ENCODE assay signal across 29 mouse cellular contexts in genomic region chr1:155247441-155247840, GRCm38 (mm10). TPM values are rescaled to one million over a fixed set of nuclear protein-coding genes. Genes with fewer than 3 reads are reported as not detected.
A peak's percentile ranks its signal among the peaks of the same experiment; 100 is the strongest.
DNase-seq lines count a peak whose midpoint lies in the region; ATAC-seq and TF ChIP-seq lines count a peak whose summit lies in the region.
"Had no signal": no experiment of that assay in that cellular context is flagged by ENCODE, and none has a peak within 500 bp of the region (broad histone marks: within the 10 kb centered on the region; RNA-seq: fewer than 3 reads in every experiment).

No protein-coding gene starts in this region.

- H3K27me3 ChIP-seq in kidney, embryonic 14.5 days (ENCODE audit: control insufficient read depth, insufficient read depth, low read length): no peaks in the 10 kb centered on the region; the same call in 1 of the 2 replicates
- H3K27me3 ChIP-seq in ES-Bruce4 (ENCODE audit: control insufficient read depth, insufficient read depth, low read length, poor library complexity, severe bottlenecking): peaks cover 4% of the 10 kb centered on the region; the same call in 1 of the 2 replicates
- no peaks in the 10 kb centered on the region for H3K27me3 ChIP-seq in hindbrain, postnatal 0 days (ENCODE audit: insufficient read depth, low read length)
- H3K27me3 ChIP-seq: Patski had no signal

- no peaks in the 10 kb centered on the region for H3K36me3 ChIP-seq in kidney, embryonic 14.5 days (ENCODE audit: control insufficient read depth, insufficient read depth, low read length)
- no peaks in the 10 kb centered on the region for H3K36me3 ChIP-seq in ES-Bruce4 (ENCODE audit: control insufficient read depth, insufficient read depth, low read length, poor library complexity, severe bottlenecking)
- H3K36me3 ChIP-seq in hindbrain, postnatal 0 days (ENCODE audit: insufficient read depth, low read length): no peaks in the 10 kb centered on the region
- H3K36me3 ChIP-seq: hindbrain, embryonic 12.5 days; midbrain, embryonic 12.5 days; neural tube, embryonic 13.5 days had no signal

- no peak overlapping the region for H3K4me2 ChIP-seq in kidney, embryonic 14.5 days (replicated peaks; ENCODE audit: low read depth, low read length)
- no peak overlapping the region for H3K4me2 ChIP-seq in hindbrain, postnatal 0 days (ENCODE audit: low read depth, low read length)
- H3K4me2 ChIP-seq: heart, embryonic 11.5 days; hindbrain, embryonic 12.5 days; midbrain, embryonic 12.5 days; neural tube, embryonic 13.5 days had no signal

- H3K4me1 ChIP-seq in kidney, embryonic 14.5 days (ENCODE audit: control insufficient read depth, insufficient read depth, low read length): no peaks in the 10 kb centered on the region; the same call in 1 of the 2 replicates
- H3K4me1 ChIP-seq in ES-Bruce4 (ENCODE audit: control insufficient read depth, insufficient read depth, low read length): peaks cover 6% of the 10 kb centered on the region
- peaks cover 3% of the 10 kb centered on the region; the same call in 1 of the 2 replicates for H3K4me1 ChIP-seq in hindbrain, postnatal 0 days (ENCODE audit: insufficient read depth, low read length)

- H3K4me3 ChIP-seq in kidney, embryonic 14.5 days (ENCODE audit: low read length): no peak overlapping the region
- H3K4me3 ChIP-seq in ES-Bruce4 (ENCODE audit: low read depth, low read length): no peak overlapping the region
- H3K4me3 ChIP-seq in hindbrain, postnatal 0 days (ENCODE audit: low read length): no peak overlapping the region
- H3K4me3 ChIP-seq: erythroblast, embryonic 14.5 days; hindbrain, embryonic 12.5 days; midbrain, embryonic 12.5 days; neural tube, embryonic 13.5 days had no signal

- no peak for TF ChIP-seq EP300 in ES-Bruce4 (IDR thresholded peaks at IDR 0.05; ENCODE audit: insufficient read depth, low read depth, low read length)

- TF ChIP-seq CTCF in ES-Bruce4 (IDR thresholded peaks at IDR 0.05; ENCODE audit: low read depth, low read length): no peak
- TF ChIP-seq CTCF in hindbrain, postnatal 0 days (IDR thresholded peaks at IDR 0.05; ENCODE audit: low read depth): no peak

- peak; percentile 83 for DNase-seq in kidney, adult 11 months
- peak; percentile 87 for DNase-seq in kidney, adult 9 months
- DNase-seq in kidney, postnatal 14 days: peak; percentile 74
- DNase-seq in cerebellum, postnatal 25 days: no peak
- no peak for DNase-seq in hindbrain, postnatal 0 days (ENCODE audit: low spot score)
- DNase-seq: adrenal gland, postnatal 14 days; cerebellum, adult 11 months; cerebellum, adult 9-10 months; embryo, embryonic 11 days; gastrocnemius, postnatal 14 days; heart, adult 18-20 months; heart, postnatal 36 days; liver; lung, adult 2 months; lung, postnatal 14 days; retina, postnatal 1 day; right cerebral cortex, postnatal 14 days; thymus, postnatal 4 days had no signal

- H3K27ac ChIP-seq in kidney, embryonic 14.5 days (ENCODE audit: low read depth, low read length): no peak overlapping the region
- H3K27ac ChIP-seq in ES-Bruce4 (ENCODE audit: insufficient read depth, low read length): 0 out of 2 replicates have a peak overlapping the region, but pooled peaks have one; percentile 17
- H3K27ac ChIP-seq in hindbrain, postnatal 0 days: no peak overlapping the region
- H3K27ac ChIP-seq: hindbrain, embryonic 12.5 days; liver, embryonic 14.5 days; midbrain, embryonic 12.5 days; neural tube, embryonic 13.5 days had no signal

- H3K9me3 ChIP-seq in kidney, embryonic 14.5 days (ENCODE audit: control insufficient read depth, low read length): no peaks in the 10 kb centered on the region
- H3K9me3 ChIP-seq in ES-Bruce4 (replicated peaks; ENCODE audit: control insufficient read depth, insufficient read depth, low read length, poor library complexity, severe bottlenecking): no peaks in the 10 kb centered on the region
- H3K9me3 ChIP-seq in hindbrain, postnatal 0 days (ENCODE audit: low read length): no peaks in the 10 kb centered on the region
- H3K9me3 ChIP-seq: hindbrain, embryonic 12.5 days; midbrain, embryonic 12.5 days; neural tube, embryonic 13.5 days had no signal

- TF ChIP-seq POLR2A in ES-Bruce4 (IDR thresholded peaks at IDR 0.05; ENCODE audit: insufficient read depth, low read length): no peak

- no peak for ATAC-seq in kidney, embryonic 14.5 days (ENCODE audit: low FRiP score, low TSS enrichment)
- no peak for ATAC-seq in hindbrain, postnatal 0 days
- ATAC-seq in megakaryocyte, adult 5-6 weeks (ENCODE audit: poor library complexity, severe bottlenecking): no peak
- ATAC-seq: forebrain, embryonic 16.5 days; Patski had no signal

- 40% methylated on average over 5 of the region's 5 CpGs for WGBS in kidney, embryonic 14.5 days
- 50% methylated on average over 5 of the region's 5 CpGs for WGBS in hindbrain, postnatal 0 days

- no peak overlapping the region for H3K9ac ChIP-seq in kidney, embryonic 14.5 days (ENCODE audit: low read depth, low read length)
- H3K9ac ChIP-seq in ES-Bruce4 (ENCODE audit: low read depth, poor library complexity, severe bottlenecking): no peak overlapping the region
- no peak overlapping the region for H3K9ac ChIP-seq in hindbrain, postnatal 0 days (replicated peaks; ENCODE audit: low read length)
- H3K9ac ChIP-seq: hindbrain, embryonic 12.5 days; liver, embryonic 14.5 days; midbrain, embryonic 12.5 days; neural tube, embryonic 13.5 days had no signal

RNA-seq across cellular contexts. Expression of gene BC034090, which starts 3.2 kb away (rescaled TPM):
- 4.7 and 4.9 TPM in 2 replicates for polyA plus RNA-seq in kidney, embryonic 14.5 days (2014; fragmentation: Nextera tagmentation; extraction: Ambion mirVana)
- 8.0 and 8.4 TPM in 2 replicates for polyA plus RNA-seq in ES-Bruce4 (2011; ENCODE audit: insufficient read depth, insufficient read length, low read depth, missing spikeins)
- 16.1 and 18.8 TPM in 2 replicates for total RNA-seq in hindbrain, postnatal 0 days (2014; rRNA removed)
- polyA plus RNA-seq in hindbrain, postnatal 0 days (2015; fragmentation: Nextera tagmentation; extraction: Ambion mirVana): 3.6 and 3.7 TPM in 2 replicates
- not detected in 2 replicates for total RNA-seq in megakaryocyte, adult 5-6 weeks (2015)
- total RNA-seq in megakaryocyte, adult 5-6 weeks (2017): 0.45 TPM in 1 of 2 replicates, not detected in the other
- polyA plus RNA-seq: erythroblast, embryonic 14.5 days had no signal

Comparison
In these comparisons a context has a peak if more than half of its experiments do, and no peak if none do; other contexts are left out.
1. DNase-seq: peak in kidney, adult 11 months (single experiment), kidney, adult 9 months (single experiment) and kidney, postnatal 14 days (single experiment); none in cerebellum, postnatal 25 days (0 of 2) and hindbrain, postnatal 0 days (single experiment).